Mouse (Mus musculus): ENCODE measurements around the gene Flad1.

The Flad1 gene

DNA sequence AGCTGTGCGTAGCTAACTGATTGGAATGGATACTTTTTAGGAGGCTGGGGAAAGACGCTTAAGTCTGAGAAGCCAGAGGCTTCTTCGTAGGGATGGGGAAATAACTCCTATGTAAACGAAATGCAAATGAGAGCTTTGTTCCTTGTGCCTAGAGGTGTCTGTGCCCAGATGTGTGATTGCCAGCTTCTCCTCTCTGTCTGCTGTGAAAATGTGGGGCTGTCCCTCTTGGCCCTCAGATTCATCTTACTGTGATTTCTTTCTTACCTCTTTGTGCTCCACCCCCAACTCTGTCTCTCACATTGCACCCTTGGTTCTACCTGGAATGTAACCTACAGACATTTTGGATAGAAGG is 15.0 kb downstream of the Flad1 start:
- no peak for DNase-seq (ENCODE audit: extremely low read depth, low read depth)

DNA sequence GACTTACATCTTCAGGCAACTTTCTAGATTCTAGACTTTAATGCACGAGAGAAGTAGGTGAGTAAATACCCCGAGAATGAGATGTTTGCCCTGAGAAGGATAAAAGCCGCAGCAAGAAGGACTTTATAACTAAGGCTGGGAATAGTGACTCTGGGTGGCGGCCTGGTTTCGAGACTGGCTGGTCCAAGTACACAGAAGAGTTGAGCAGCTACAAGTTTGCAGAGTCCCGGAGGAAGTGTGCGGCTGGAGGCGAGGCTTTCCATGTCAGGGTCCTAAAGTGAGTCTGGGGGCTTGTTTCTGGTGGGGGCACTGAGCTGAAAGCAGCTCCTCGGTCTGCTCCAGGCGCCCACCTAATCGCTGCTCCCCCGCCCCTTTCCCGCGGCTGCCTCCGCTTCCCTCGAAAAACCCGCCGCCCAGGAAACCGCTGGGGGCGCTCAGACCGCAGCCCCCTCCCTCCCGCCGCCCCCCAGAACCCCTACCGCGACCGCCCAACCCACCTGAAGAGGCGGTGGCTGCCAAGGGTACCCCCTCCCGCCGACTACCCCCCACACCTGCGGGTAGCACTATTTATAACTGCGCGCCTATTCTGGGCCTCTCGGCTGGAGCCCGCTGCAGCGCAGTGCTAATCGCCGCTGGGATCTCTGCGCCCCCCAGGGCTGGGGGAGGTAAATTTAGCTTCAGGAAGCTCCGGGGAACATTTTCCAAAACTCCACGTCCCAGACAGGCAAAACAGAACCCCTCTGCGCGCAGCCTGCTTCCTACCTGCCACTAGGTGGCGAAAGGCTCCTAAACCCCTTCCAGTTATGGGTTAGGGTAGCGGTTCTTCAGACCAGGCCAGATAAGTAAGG is 15.6 kb downstream of the Flad1 start:
- peak; percentile 77 for DNase-seq (ENCODE audit: extremely low read depth, low read depth)

DNA sequence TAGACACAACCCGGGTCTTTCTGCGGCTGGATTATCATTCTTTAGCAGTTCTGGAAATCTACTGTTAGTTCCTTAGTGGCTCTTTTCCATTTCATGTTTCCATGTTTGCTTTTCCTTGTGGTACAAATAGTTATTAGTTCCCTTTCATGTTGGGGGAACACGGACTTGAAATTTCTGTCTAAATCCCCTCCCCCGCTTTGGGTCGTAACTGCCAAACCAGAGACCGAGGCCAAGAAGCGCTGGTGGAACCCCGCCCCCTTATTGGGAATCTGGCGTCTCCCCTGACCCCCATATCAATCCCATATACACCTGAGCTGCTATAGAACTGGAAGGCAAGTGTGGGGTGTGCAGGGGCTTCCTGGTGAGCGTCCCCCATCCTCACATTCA is 16.3 kb downstream of the Flad1 start:
- DNase-seq (ENCODE audit: extremely low read depth, low read depth): no peak

DNA sequence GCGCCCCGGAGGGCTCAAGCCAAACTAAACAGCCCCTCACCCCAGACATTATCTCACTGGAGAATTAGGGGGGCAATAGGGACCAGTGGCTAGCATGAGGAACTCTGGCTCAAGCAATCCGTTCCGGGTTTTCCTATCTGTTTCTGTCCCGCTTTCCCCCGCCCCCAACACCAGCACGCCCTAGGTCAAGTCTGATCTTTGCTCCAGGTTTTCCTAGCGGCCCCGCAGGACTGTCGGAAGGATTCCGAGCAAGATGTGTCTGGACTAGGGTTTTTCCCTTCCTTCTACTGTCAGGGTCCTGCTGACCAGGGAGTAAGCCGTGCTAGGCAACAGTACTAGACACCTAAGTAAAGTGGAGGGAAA is 16.8 kb downstream of the Flad1 start:
- DNase-seq (ENCODE audit: extremely low read depth, low read depth): peak; percentile 85

DNA sequence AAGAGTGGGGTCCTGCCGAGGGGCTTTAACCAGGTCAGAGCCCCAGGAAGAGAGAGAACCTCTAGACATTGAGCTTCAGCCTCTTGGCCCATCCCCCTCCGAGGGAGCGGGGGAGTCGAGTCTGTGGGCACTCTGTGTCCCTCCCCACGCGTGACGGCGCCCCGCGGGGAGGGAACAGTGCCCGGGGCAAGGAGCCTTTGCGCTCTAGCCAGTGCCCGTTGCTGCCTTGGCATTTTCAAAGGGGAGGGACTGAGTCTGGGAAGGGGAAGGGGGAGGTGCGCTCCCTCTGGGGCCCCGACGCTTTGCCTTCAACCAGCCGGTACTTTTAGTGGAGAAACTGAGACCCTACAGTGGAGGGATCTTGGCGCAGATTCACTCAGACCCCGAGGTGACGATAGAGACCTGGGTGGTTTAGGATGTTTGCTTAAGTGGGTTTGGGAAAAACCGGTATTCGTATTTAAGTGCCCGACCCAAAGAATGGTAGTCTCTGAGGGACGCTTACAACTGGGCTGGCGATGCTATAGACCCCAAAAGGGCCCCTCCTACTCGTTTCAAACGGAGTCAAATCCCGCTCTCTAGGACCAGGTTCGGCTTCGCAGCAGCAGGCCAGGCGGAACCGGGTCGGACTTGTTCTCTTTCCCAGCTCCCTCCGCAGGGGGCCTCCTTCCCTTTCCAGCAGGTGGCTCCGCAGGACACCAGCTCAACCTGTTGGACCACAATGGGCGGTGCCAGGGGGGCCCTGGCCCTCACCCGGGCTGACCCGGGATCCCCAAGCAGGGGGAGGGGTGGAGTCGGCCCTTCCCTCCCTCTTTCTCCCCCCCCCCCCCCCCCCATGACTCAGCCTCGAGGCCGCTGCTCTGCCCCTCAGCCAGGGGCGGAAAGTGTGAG is 17.4 kb downstream of the Flad1 start, which contains the start of gene Zbtb7b:
Zbtb7b (minus strand) TSS at position 771 of the 888 bp plus-strand sequence.
- peak; percentile 74 for DNase-seq (ENCODE audit: extremely low read depth, low read depth)

DNA sequence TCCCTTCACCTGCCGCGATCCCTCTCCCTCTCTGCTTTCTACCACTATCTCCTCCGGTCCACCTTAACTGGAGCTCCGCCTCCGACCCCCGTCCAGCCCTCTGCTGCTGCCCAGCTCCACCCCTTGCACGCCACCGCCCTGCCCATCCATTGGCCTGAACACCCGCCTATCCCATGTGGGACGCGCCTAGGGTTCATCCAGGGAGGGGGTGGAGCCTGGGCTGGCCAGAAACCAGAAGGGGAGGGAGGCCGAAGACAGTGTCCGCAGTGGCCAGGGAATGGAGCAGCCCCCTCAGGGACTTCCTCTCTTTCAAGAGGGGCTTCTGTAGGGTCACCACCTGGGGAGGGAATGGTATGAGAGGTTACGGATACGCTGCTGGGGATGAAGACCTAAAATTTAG is 18.1 kb downstream of the Flad1 start:
- peak; percentile 95 for DNase-seq (ENCODE audit: extremely low read depth, low read depth)

DNA sequence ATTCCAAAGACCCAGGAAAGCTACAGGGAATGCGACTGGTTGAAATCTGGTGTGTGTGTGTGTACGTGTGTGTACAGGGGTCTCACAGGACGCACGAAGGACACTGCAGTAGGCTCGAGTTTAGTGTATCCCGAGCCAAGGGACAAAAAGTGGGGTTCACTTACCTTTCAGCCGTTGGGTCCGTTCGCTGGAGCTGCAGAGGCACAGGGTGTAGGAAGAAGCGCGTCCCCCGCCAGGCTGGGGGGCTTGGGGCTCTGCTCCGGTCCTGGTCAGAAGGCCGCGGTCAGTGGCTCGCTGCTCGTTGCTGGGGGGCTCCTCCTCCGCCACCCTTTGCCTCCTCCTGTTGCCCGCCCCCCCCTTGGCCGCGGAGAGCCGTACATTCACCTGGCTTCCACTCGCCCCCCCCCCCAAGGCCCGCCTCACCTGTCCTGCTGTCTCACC is 18.8 kb downstream of the Flad1 start:
- DNase-seq (ENCODE audit: extremely low read depth, low read depth): no peak

DNA sequence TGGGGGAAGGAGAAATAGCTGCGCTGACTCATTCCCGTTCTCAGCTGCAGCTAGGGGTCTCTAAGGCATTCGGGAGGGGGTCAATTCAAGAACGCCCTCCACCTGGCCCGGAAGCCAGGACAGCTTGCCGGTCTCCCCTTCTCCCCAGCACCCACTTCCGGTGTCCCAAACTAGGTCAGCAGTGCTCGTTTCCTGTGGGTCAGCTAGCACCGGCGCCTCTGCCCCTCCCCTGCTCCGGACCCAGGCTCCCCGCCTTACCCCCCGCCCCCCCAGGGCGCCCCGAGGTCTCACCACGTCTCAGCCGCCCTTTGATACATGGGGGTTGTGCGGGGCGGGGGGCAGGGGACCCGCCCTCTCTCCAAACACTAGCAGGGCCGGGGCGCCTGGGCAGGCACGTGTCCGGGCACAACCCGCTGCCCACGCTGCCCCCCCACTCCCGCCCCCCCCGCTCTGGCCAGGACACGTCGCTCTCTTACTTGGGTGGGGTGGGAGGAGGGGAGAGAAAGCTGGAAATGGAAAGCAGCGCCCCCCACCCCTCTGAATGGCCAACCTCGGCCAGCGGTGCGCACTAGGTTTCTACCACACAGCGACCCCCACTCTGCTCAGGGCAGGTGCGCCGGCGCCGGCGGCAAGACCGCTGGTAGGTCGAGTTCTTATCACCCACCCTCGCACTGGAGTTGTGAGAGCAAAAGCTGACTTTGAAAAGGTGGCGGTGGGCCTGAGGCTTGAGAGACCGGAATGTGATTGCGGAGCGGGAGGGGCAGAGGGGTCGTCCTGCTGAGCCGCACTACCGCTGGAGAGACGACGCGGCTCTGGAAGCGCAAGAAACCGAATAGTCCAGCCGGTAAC is 19.8 kb downstream of the Flad1 start:
- DNase-seq (ENCODE audit: extremely low read depth, low read depth): no peak

DNA sequence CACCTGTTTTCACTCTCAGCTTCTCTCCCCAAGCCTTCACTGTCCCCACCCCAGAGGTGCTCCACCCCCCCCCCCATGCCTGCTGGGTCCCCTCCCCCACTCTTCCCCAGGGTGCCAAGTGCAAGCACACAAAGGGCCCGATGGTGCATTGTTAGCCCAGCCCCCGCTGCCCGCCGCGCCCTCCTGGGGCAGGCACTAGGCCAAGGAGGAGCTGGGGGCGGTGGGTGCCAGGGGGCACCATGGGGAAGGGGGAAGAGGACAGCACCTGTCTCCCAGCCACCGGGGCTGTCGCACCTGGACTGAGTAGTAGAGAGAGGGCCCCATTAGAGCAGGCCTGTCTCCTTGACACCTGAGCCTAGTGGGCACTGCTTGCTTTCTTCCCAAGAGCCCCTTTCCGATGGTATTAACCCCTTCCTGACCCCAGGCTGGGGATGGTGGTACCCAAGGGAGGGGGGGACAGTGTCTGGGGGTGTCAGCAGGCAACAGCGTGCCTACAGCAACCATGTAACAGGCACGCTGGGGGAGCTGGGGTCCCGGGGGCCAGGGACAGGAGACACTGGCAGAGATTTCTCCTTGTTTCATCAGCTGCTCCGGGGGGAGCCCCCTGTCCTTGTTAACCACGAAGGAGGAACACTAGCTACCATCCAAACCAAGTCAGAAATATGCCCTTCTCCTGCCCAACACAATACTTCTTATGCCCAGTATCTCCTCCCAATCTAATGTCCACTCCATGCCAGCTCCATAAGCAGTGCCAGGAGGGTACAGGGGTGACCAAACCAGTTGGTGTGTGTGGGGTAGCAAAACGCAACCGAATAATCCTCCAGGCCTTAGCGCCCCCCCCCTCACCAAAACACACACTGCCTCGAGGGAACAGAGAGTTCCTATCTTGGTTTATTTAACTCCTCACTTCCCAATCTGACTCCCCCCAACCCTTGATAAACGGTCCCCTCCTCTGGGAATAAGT is 20.7 kb downstream of the Flad1 start:
- no peak for DNase-seq (ENCODE audit: extremely low read depth, low read depth)

DNA sequence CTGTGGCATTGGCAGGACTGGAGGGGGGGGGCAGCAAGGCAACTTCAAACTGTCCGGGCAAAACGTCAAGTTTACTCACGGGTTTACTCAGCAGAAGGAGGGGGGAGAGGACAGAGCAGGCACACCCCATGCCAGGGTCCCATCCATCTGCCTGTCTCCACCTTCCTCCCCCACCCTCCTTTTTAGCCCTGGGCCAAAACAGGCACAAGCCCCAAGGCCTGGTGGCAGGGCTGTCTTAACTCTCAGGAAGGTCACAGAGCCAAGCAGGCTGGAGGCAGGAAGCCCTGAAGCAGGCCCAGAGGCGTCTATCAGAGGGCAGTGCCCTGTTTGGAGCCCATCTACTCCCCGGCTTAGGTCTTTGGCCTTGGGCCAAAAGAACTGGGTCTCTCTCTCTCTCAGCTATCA is 21.6 kb downstream of the Flad1 start:
- no peak for DNase-seq (ENCODE audit: extremely low read depth, low read depth)

DNA sequence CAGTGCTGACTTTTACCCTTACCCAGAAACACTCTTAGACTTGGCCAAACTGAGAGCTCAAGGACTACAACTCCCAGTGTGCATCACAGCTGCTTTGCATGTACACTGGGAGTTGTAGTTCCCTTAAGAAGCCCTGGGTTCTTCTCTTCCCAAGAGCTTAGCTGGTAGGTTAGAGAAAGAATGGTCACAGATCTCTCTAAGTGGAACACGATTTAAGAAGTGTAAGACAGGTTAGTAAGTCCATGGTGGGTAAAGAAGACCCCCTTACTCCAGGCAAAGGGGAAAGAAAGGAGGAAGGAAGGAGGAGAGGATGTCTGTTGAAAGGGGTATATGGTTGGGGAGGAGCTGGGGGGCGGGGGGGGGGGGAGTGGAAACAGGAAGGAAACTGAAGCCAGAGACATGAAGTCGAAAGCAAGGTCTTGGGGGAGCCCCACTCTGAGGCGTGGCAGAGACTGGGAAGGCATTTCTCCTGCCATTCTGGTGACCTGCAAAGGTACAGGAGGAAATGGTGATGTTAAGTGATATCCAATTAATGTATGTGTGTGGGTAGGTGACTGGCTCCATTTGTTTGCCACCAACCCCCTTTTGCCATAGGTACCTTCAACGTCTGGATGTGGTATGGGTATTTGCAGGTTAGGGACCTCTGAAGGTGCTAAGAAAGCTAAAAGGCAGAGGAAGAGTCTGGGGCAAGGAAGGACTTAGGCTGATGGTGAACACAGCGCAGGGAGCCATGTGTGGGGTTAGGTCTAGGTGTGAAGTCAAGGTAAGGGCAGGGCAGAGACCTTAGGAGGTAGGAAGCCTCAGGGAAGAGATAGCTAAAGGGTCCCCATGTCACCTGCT is 22.5 kb downstream of the Flad1 start:
- peak; percentile 82 for DNase-seq (ENCODE audit: extremely low read depth, low read depth)

DNA sequence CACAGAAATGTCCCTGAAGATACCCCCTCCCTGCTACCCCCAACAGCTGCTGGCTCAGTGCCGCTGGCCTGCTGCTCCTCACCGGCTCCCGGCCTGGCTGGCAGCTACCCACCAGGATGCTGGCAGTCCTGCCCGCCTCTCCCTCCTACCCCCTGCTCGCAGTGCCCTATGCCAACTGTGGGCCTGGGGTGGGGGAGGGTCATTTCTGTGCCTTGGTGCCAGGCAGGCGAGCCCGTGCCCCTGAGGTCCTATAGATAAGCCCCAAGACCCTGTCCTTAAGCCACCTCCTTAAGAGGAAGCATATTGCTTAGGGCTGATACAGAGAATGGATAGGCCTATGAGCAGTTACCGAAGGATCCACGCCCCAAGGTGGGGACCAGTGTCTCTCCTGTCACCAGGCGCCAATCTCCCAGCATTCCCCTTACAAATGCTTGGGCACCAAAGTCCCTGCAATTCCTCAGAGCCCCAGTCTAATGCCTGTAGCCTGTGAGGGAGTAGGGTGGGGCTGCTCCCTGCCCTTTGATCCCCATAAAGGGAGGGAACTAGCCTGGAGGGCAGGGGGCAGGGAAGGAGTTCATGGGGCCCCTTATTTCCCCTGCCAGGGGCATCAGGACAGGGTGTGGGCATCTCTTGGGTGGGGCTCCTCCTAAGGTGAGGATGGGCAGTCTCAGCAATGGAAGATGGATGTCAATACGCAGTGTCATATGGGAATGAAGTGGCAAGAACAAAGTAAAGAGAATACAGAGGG is 23.4 kb downstream of the Flad1 start:
- peak; percentile 78 for DNase-seq (ENCODE audit: extremely low read depth, low read depth)

DNA sequence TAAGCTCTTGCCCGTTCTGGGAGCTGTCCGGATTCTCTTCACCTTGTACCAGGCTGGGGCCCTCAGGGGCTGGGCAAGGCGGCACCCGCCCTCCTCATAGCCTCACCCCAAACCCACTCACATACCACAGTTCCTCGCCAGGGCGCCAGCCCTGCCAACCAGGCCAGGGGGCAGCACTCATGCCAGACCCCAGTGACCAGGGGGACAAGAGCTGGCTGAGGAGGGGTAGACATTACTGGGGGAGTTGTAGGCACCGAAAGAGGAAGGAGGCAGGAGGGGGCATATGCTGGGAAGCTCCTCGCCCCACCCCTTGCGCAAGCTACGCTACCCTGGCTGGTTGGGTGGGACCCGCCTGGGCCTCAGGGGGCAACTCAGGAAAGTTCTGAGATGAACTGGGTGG is 24.0 kb downstream of the Flad1 start:
- no peak for DNase-seq (ENCODE audit: extremely low read depth, low read depth)

DNA sequence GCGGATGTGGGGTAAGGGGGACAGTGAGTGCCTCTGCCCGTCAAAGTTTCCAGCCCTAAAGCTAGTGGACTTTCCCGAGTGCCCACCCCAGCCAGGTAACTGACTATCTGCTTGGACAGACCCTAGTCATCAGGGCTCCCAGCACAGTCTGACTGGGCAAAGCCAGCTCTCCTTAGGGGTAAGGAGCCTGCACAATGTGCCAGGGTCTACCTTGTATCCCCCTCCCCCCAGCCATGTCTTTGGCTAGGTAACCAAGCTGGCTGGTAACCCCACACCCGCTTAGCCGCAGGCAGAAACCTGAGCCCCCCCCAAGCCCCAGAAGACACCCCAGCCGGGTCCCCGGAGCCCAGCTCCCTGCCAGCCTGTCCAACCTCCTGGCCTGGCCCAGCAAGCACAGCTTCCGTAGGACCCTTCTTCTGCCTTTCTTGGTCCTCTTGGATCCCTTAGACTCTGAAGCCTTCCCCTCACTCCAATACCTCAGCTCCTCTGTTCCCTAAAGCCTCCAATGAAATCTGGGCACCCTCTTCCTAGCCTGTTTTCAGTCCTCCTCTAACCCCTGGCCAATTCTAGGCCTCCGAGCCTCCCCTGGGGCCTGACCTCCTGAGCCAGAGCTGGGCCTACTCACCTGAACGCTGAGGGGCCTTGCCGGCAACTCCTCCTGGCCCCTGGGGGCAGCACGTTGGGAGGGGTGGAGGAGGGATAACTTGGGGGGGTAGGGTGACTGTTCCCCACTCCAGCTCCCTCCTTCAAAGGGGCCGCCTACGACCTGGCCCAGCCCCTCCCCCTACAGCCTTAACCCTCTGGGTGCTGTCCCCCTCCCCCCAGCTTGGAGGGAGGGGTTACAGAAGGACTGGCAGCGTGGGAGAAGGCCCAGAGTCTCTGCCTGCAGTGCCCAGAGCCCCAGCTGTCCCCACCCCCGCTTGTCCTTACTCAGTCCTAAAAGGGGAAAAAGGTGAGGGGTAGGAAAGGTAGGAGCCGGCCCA is 24.9 kb downstream of the Flad1 start:
- DNase-seq (ENCODE audit: extremely low read depth, low read depth): no peak

DNA sequence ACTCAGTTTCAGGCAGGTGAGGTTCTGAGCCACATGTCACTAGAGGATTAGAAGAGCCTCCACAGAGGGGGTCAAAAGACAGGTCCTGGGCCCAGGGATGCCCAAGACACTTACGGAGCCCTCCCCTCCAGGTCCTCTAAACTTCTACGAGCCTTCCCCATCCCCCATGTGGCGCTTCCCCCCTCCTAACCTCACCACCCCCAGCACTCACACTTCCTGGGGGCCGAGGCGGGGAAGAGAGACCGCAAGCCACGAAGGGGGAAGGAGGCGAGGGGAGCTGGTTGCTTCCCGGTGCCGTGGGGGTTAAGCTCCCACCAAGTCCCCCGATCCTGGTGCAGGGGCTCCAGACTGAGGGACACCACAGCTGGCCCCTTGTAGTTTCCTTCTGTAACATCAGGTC is 26.2 kb downstream of the Flad1 start:
- DNase-seq (ENCODE audit: extremely low read depth, low read depth): no peak

DNA sequence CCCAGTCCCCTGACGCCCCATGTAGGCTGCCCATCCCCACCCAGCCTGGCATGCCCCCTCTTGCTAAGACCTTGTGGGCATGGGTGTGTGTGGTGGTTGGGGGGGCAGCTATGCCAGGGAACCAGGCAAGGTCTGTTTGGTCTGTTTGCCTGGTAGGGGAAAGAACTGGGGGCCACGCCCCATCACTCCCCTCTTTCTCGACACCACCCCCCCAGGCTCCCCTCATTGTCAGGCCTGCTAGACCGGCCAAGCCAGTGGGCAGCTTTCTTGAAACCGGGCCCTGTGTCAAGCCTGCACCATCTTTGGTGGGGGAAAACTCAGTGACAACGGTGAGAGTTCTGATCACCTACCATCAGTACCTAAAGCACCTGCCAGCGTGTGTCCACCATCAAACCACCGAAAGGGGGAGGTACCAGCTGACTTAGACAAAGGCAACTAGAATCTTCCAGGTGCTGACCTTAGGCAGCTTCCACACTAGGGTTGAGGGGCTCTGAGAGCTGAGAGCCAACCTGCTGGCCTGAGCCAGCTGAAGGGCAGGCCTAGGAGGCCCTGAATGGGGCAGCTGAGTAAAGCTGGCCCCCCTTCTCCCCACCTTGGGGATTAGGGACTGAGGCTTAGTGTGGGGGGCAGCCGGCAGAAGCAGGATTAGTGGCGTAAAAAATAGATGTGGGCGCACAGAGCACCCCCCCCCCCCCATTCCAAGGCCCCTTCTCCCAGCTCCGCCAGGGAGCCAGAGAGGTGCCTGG is 27.2 kb downstream of the Flad1 start:
- DNase-seq (ENCODE audit: extremely low read depth, low read depth): no peak
